Comparison of ENCODE assay signal across 10 mouse cellular contexts in the genomic region with DNA sequence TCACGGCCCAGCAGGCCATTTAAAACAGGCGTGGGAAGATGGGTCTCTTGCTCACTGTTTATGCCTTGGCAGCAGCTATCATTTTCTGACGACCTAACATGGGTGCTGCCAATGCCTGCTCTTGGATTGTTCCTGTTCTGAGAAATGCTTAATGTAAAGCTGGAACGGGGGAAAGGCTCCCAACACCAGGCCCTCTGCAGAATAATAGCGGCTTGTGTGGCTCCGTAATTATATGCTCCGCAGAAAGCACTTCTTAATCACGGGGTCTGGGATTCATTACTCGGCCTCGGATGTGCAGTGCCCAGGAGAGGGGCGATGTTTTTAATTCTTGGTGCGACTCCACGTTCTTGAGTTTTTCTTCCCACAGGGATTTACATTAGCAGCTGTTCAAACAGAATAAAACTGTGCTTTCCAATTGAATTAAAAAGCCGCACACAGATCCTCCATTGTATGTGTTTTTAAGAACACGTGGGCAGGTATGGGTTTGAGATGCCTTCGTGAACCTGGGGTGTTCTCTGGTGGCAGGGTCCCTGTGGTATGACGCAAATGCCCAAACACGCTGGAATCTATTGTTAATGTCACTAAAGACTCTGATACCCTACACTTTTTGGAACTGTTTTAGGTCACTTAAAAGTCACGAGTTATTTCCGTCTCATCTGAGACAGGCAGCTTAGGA.
DNase-seq lines count a peak whose midpoint lies in the region; ATAC-seq and TF ChIP-seq lines count a peak whose summit lies in the region.
"Had no signal": no experiment of that assay in that cellular context is flagged by ENCODE, and none has a peak within 500 bp of the region (broad histone marks: within the 10 kb centered on the region; RNA-seq: fewer than 3 reads in every experiment).

No protein-coding gene starts in this region.

- WGBS in thymus, adult 2 months, result 96% methylated on average over 20 of the region's 20 CpGs
- WGBS in limb, embryonic 13.5 days, result 17% methylated on average over 20 of the region's 20 CpGs
- WGBS in liver, embryonic 11.5 days, result 84% methylated on average over 20 of the region's 20 CpGs

- H3K27ac ChIP-seq in gastrocnemius, adult 2 months, result peak overlapping the region; percentile 64; the same call in 1 of the 2 replicates
- H3K27ac ChIP-seq in thymus, adult 2 months (ENCODE audit: control insufficient read depth, insufficient read depth, low read length), result peak overlapping the region; percentile 33; the same call in 1 of the 2 replicates
- H3K27ac ChIP-seq in limb, embryonic 13.5 days, result peak overlapping the region; percentile 95
- H3K27ac ChIP-seq in liver, embryonic 11.5 days (ENCODE audit: low read depth, low read length), result no peak overlapping the region

- ATAC-seq in limb, embryonic 13.5 days (ENCODE audit: low FRiP score, low read depth), result peak; percentile 76
- ATAC-seq in liver, embryonic 11.5 days (replicated peaks; ENCODE audit: low FRiP score), result no peak

- H3K4me1 ChIP-seq in thymus, adult 2 months (replicated peaks; ENCODE audit: control insufficient read depth, insufficient read depth, low read length), result peaks cover 54% of the 10 kb centered on the region
- H3K4me1 ChIP-seq in limb, embryonic 13.5 days, result peaks cover 79% of the 10 kb centered on the region
- H3K4me1 ChIP-seq in liver, embryonic 11.5 days (replicated peaks; ENCODE audit: control insufficient read depth, insufficient read depth, low read length), result no peaks in the 10 kb centered on the region; the same call in 1 of the 2 replicates

- peak overlapping the region; percentile 21 for H3K4me2 ChIP-seq in limb, embryonic 13.5 days (replicated peaks)
- no peak overlapping the region for H3K4me2 ChIP-seq in liver, embryonic 11.5 days

- intact Hi-C loops in gastrocnemius, adult 2 months (cut with DNase I), result no loop called here
- intact Hi-C loops in gastrocnemius, postnatal 36 days (cut with DNase I), result no loop called here

- H3K9me3 ChIP-seq in limb, embryonic 13.5 days, result no peaks in the 10 kb centered on the region
- H3K9me3 ChIP-seq in liver, embryonic 11.5 days (ENCODE audit: control insufficient read depth, low read length), result no peaks in the 10 kb centered on the region

- no peak for TF ChIP-seq CTCF in gastrocnemius, adult 2 months (IDR thresholded peaks at IDR 0.05)
- no peak for TF ChIP-seq CTCF in thymus, adult 2 months (IDR thresholded peaks at IDR 0.05; ENCODE audit: borderline replicate concordance, control insufficient read depth, extremely low read depth, insufficient read depth, low read length, poor library complexity)

- H3K36me3 ChIP-seq in thymus, adult 2 months (ENCODE audit: control insufficient read depth, insufficient read depth, low read length), result no peaks in the 10 kb centered on the region
- peaks cover 30% of the 10 kb centered on the region for H3K36me3 ChIP-seq in limb, embryonic 13.5 days
- H3K36me3 ChIP-seq in liver, embryonic 11.5 days (ENCODE audit: control insufficient read depth, insufficient read depth, low read length), result no peaks in the 10 kb centered on the region

- peak overlapping the region; percentile 45; the same call in 1 of the 2 replicates for H3K9ac ChIP-seq in limb, embryonic 13.5 days
- H3K9ac ChIP-seq in liver, embryonic 11.5 days (ENCODE audit: low read depth, low read length), result no peak overlapping the region

- no peak for TF ChIP-seq POLR2A in thymus, adult 2 months (IDR thresholded peaks at IDR 0.05; ENCODE audit: control insufficient read depth, extremely low read depth, insufficient read depth, low read length, poor library complexity)

- no peaks in the 10 kb centered on the region for H3K27me3 ChIP-seq in thymus, adult 2 months (ENCODE audit: control insufficient read depth, insufficient read depth, low read length)
- no peaks in the 10 kb centered on the region for H3K27me3 ChIP-seq in limb, embryonic 13.5 days
- H3K27me3 ChIP-seq in liver, embryonic 11.5 days (replicated peaks; ENCODE audit: control insufficient read depth, insufficient read depth, low read length), result no peaks in the 10 kb centered on the region

- DNase-seq in gastrocnemius, adult 2 months, result no peak
- no peak for DNase-seq in gastrocnemius, postnatal 36 days
- DNase-seq in thymus, adult 2 months, result no peak
- DNase-seq in thymus, postnatal 4 days, result no peak
- no peak for DNase-seq in liver, embryonic 11.5 days (ENCODE audit: low spot score)
- no peak for DNase-seq in right cerebral cortex, postnatal 14 days
- no peak for DNase-seq in gastrocnemius, postnatal 25 days
- DNase-seq: kidney, adult 9 months; left cerebral cortex, postnatal 4 days had no signal

- H3K4me3 ChIP-seq in gastrocnemius, adult 2 months, result no peak overlapping the region
- no peak overlapping the region for H3K4me3 ChIP-seq in thymus, adult 2 months (ENCODE audit: control insufficient read depth, insufficient read depth, low read length)
- H3K4me3 ChIP-seq in limb, embryonic 13.5 days, result no peak overlapping the region
- H3K4me3 ChIP-seq in liver, embryonic 11.5 days (ENCODE audit: low read depth, low read length), result no peak overlapping the region
